Mouse (Mus musculus) ES-Bruce4 (cell line): ENCODE results near the gene Gbx1.

ENCODE experiments used
- CTCF ChIP-seq: IDR thresholded peaks from one replicate; pipeline ENCODE4 v1.8.1; 2011; ENCODE audit warnings: low read depth, low read length
- POLR2A ChIP-seq: IDR thresholded peaks from one replicate; pipeline ENCODE4 v1.8.1; 2011; ENCODE audit warnings: low read length; ENCODE audit not compliant: insufficient read depth

- no peak for TF ChIP-seq CTCF
- no peak for TF ChIP-seq POLR2A
Observed at GRCm38 (mm10) chr5:24495019-24495418, 32.0 kb downstream of the Gbx1 start.
